In genomic region chr10:80687850-80688249, GRCm38 (mm10) we compare ENCODE assay signal across 8 mouse cellular contexts. TPM values are rescaled to one million over a fixed set of nuclear protein-coding genes. Genes with fewer than 3 reads are reported as not detected.
DNase-seq lines count a peak whose midpoint lies in the region.

No protein-coding gene starts in this region.

- intact Hi-C loops in heart, postnatal 14 days (cut with DNase I), result loop anchor here (1.0 kb wide), 1 partner anchor 122 kb away; no protein-coding TSS in a partner anchor

- DNase-seq in left cerebral cortex, adult 18-20 months (ENCODE audit: low spot score in 2 of 2), result peak; percentile 58 to 59
- DNase-seq in left cerebral cortex, adult 8-10 months (ENCODE audit: low spot score in 2 of 2), result no peak
- DNase-seq in Muller cell, postnatal 12 days (ENCODE audit: inconsistent ontology term), result peak; percentile 50
- peak; percentile 78 to 82 for DNase-seq in cerebellum, postnatal 36 days
- peak; percentile 71 to 80 for DNase-seq in heart, postnatal 14 days
- peak; percentile 64 to 75 for DNase-seq in layer of hippocampus, postnatal 10 days (ENCODE audit: low spot score in 2 of 2)
- DNase-seq in mesoderm, embryonic 11.5 days (ENCODE audit: low read depth, low spot score), result peak; percentile 66
- peak; percentile 67 to 72 for DNase-seq in thymus, postnatal 36 days

RNA-seq across cellular contexts. Expression of gene Mknk2, which starts 9.9 kb away (rescaled TPM):
- total RNA-seq in left cerebral cortex, adult 18-20 months (2021), result 10 to 100 TPM; 43.3 to 47.7 TPM
- total RNA-seq in left cerebral cortex, adult 8-10 months (2022), result 10 to 100 TPM; 36.0 to 47.0 (median 40.9) TPM
- total RNA-seq in heart, postnatal 14 days (2021), result 100 to 1,000 TPM; 166 to 169 TPM
- total RNA-seq in layer of hippocampus, postnatal 10 days (2021), result 10 to 100 TPM; 48.5 to 53.2 TPM

RNA-seq across cellular contexts. Expression of gene Mob3a, which starts 13.9 kb away (rescaled TPM):
- total RNA-seq in left cerebral cortex, adult 18-20 months (2021), result 10 to 100 TPM; 17.1 to 17.2 TPM
- 10 to 100 TPM; 12.0 to 17.6 (median 14.8) TPM for total RNA-seq in left cerebral cortex, adult 8-10 months (2022)
- total RNA-seq in heart, postnatal 14 days (2021), result 10 to 100 TPM in 1 of 2 experiments, 1 to 10 TPM in 1; 7.0 to 11.4 TPM
- 10 to 100 TPM; 21.2 to 22.5 TPM for total RNA-seq in layer of hippocampus, postnatal 10 days (2021)

RNA-seq across cellular contexts. Expression of gene Izumo4, which starts 14.1 kb away (rescaled TPM):
- total RNA-seq in left cerebral cortex, adult 18-20 months (2021), result 10 to 100 TPM; 42.6 to 45.2 TPM
- total RNA-seq in left cerebral cortex, adult 8-10 months (2022), result 10 to 100 TPM; 44.2 to 67.8 (median 57.0) TPM
- total RNA-seq in heart, postnatal 14 days (2021), result 1 to 10 TPM; 4.5 to 4.9 TPM
- total RNA-seq in layer of hippocampus, postnatal 10 days (2021), result 10 to 100 TPM; 51.0 to 69.9 TPM

RNA-seq across cellular contexts. Expression of gene Btbd2, which starts 31.0 kb away (rescaled TPM):
- total RNA-seq in left cerebral cortex, adult 18-20 months (2021), result 10 to 100 TPM; 87.6 to 93.8 TPM
- total RNA-seq in left cerebral cortex, adult 8-10 months (2022), result 10 to 100 TPM; 88.6 to 97.6 (median 94.5) TPM
- total RNA-seq in heart, postnatal 14 days (2021), result 10 to 100 TPM; 40.6 to 41.9 TPM
- total RNA-seq in layer of hippocampus, postnatal 10 days (2021), result 10 to 100 TPM; 84.4 to 90.6 TPM

RNA-seq across cellular contexts. Expression of gene Ap3d1, which starts 54.2 kb away (rescaled TPM):
- total RNA-seq in left cerebral cortex, adult 18-20 months (2021), result 100 to 1,000 TPM; 140 to 153 TPM
- total RNA-seq in left cerebral cortex, adult 8-10 months (2022), result 100 to 1,000 TPM; 126 to 147 (median 139) TPM
- 10 to 100 TPM; 44.6 to 47.8 TPM for total RNA-seq in heart, postnatal 14 days (2021)
- total RNA-seq in layer of hippocampus, postnatal 10 days (2021), result 100 to 1,000 TPM; 135 to 139 TPM

Comparison
In these comparisons a context has a peak if more than half of its experiments do, and no peak if none do; other contexts are left out.
1. DNase-seq: peak in left cerebral cortex, adult 18-20 months (2 of 2), Muller cell, postnatal 12 days (single experiment), cerebellum, postnatal 36 days (2 of 2), heart, postnatal 14 days (2 of 2), layer of hippocampus, postnatal 10 days (2 of 2), mesoderm, embryonic 11.5 days (single experiment) and thymus, postnatal 36 days (2 of 2); none in left cerebral cortex, adult 8-10 months (0 of 2).
2. RNA of gene Izumo4, which starts 14.1 kb away (total RNA-seq): 51.0 to 69.9 TPM in layer of hippocampus, postnatal 10 days, 44.2 to 67.8 TPM in left cerebral cortex, adult 8-10 months and 42.6 to 45.2 TPM in left cerebral cortex, adult 18-20 months; 4.5 to 4.9 TPM in heart, postnatal 14 days; every median in the first group is over 4 times any median in the second.